Mouse (Mus musculus) neutrophil, adult 5-6 weeks (primary cell): Measurements from ENCODE around the gene Mrpl24. TPM values are rescaled to one million over a fixed set of nuclear protein-coding genes. Genes with fewer than 3 reads are reported as not detected.

Experiments used
- ATAC-seq: fragments of 151-379, 151-347 bp; 2 replicates; pipeline ENCODE4 v1.8.0; 2017; ENCODE audit warnings: mild to moderate bottlenecking, moderate TSS enrichment; ENCODE audit not compliant: insufficient number of reproducible peaks, poor library complexity, low FRiP score, severe bottlenecking; ENCODE audit errors: extremely low read depth
- total RNA-seq: library from RNA; stranded (forward); fragments of 200-1000 nt; gene quantifications from 2 replicates; pipeline ENCODE4 v1.2.3, GENCODE M21; 2017

Mrpl24 gene
- total RNA-seq, 1 experiment from 2014 or later = 144 TPM

DNA sequence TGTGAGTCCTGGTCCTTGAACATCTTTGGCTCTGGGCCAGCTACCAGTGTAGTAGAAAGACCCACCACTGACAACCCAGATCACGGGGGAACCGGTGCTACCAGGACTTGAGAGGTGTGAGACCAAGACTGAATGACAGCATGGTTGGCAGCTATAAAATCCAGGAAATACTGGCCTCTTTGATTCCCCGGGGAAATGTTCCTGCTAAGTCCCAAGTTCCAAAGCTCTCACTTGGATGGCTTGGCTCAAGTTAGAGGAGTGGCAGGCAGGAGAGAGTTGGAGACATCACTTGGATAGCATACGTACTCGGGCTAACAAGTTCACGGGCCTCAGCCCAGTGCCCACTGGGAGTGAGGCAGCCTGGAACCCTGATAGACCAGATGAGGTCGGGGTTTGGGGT, 24.3 kb downstream of the Mrpl24 start:
- ATAC-seq = no peak

DNA sequence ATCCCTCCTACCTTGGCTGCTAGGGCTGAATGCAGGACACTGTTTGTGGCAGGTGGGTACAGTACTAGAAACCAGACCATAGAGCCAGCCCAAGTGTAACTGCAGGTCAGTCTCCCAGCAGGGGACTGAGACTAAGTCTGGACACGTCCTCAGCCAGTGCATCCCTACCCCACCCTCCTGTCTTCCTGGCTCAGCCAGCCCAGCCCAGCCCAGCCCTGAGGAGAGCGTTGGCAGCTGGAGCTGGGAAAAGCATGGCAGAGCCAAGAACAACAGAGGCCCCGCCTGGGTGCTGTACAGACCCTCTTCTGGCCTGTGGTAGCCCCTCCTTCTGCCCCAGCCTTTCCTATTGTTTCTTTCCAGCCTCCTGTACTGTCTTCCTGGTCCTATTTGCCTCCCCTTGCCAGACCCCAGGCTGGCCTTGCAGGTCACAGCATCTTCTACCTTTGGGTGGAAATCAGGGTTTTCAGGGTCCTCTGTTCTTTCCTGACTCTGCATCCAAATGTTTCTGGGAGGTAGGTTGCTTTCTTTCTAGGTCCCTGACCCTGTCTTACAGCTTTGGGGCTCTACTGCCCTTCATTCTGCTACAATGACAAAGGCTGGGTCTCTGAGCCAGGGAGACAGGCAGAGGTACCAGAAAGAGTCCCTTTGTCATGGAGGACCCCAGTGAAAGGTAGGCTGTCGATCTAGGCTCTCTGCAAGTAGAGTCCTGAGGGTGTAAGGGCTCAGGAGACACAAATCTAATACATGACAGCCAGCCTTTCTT, 25.7 kb downstream of the Mrpl24 start:
- no peak for ATAC-seq

DNA sequence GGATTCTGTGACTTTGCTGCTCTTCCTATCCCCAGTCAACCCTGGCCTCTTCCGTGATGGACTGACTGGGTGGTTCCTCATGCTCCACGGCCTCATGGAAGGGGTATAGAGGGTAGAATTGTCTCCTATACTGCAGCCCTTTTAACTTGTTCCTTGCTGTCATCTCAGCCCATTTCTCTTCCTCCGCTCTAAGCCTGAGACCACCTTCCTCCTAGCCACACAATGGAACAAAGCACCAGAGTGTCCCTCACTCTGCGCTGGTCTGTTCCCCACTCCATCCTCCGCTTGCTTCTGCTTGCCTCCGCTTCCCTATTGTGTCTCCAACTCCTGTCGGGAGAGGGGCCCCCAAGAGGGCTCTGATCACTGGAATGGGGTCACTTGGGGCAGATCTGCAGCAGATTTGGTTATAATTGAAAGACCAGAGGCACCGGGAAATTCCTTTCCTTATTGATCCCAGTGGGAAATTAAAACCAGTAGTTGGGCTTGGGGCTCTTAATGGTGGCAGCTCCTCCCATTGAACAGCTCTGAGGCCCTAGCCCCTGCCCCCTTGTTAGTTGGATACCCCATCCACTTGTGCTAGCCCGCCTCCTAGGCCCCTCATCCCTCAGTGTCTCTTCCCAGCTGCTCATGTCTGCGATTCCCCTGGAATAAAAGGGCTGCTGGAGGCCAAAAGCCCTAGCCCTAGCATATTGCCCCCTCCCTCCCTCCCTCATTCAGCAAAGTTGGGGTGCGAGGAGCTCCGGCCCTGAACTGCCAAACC, 26.7 kb downstream of the Mrpl24 start:
- ATAC-seq = no peak

DNA sequence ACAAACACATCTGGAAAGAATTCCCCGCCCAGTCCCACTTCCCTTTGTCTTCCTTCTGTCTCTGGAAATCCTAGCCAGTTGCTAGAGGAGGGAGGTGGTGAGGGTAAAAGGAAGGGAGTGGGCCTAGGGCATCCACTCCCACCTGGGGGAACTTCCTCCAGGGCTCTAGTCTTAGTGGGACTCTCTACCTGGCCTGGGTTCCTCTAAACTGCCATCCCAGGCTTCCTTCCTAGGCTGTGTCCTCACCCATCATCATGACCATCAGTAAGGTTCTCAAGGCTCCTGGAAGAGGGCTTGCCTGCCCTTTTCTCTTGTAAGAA, 27.2 kb downstream of the Mrpl24 start:
- ATAC-seq = no peak

DNA sequence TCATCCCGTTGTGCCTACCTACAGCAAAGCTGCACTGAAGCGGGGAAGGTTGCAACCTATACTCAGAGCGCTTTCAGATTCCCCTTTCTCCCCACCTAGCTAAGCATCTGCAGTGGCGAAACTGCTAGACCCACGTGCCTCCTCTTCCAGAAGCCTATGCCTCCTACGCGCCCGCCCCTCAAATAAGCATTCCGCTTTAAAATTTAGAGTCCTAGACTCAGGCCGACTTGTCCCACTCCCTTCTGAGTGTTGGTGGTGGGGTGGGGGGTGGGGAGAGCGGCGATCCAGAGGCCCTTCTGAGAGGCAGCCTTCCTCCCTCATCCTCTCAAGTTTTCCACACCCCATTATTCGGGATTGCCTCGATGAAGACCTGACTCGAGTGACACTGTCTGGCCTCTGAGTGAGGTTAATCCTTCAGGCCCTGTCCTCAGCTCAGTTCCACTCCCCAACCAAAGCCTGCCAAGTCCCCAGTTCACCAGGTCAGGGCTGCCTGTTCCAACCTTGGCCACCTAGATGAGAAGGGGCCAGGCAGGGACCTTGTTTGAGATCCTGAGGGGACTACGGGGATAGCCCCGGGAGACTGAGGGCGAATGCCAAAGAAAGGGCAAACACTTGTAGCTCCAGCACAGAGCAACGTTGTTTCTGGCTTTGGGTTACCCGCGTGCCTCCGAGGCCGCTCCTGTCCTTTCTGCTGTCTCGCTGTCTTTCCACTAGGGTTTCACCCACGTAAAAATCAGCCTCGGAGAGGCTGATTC, 27.9 kb downstream of the Mrpl24 start:
- ATAC-seq = no peak

DNA sequence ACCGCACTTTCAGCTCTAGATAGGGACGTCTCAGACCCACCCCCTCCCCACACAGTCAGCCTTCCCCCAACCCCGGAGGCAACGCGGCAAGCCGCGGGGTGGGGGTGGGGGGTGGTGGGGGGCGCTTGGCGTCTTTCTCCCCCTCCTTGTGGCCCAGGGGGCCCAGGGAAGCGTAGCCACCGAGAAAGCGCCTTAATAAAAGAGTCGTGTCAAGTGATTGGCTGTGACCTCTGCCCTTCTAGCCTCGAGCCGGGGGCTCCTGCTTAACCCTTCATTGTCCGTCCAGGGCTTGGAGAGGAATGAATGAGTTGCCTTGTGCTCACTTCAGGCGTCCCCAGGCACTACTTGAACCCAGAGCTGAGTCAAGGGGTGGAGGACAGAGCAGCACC, 28.5 kb downstream of the Mrpl24 start:
- ATAC-seq = no peak

DNA sequence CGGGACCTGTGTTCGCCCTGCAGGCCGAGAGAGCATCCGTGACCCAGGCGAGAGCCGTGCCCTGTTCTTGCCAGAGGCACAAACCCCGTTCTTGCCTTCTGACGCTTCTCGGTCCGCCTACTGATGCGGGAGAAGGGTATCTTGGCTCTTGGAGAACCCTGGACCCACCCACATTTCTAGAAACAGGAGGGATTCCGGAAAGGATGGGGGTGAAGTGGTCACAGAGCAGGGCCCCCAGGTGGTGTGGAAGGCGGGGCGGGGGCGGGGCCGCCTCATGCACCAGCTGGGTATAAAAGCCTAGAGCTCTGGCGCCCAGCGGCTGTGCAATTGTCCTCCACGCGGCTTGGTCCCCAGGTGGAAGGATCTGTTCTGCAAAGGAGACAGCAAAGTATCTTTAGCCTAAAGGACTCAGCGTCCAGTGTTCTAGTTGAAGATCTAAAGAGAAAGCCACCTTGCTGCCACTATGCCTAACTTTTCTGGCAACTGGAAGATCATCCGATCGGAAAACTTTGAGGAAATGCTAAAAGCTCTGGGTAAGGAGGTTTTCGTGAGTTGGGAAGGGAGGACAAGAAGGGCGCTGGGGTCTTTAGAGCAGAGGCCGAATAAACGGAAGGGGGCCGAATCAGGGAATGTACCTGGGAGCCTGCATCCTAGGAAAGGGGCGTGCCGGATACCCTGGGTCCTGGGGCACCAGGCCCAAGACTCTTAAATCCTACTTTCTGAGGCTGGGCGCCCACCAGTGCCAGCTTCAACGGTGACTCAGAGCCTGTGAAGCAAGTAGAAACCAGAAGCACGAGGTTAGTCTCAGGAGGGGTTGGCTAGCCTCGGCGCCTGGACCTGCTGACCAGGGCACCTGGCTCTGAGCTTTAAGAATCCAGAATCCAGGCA, 29.3 kb downstream of the Mrpl24 start, which contains the start of gene Crabp2:
Gene Crabp2, plus strand, starts transcription at position 289 of the 888 bp plus-strand sequence.
- ATAC-seq = no peak

DNA sequence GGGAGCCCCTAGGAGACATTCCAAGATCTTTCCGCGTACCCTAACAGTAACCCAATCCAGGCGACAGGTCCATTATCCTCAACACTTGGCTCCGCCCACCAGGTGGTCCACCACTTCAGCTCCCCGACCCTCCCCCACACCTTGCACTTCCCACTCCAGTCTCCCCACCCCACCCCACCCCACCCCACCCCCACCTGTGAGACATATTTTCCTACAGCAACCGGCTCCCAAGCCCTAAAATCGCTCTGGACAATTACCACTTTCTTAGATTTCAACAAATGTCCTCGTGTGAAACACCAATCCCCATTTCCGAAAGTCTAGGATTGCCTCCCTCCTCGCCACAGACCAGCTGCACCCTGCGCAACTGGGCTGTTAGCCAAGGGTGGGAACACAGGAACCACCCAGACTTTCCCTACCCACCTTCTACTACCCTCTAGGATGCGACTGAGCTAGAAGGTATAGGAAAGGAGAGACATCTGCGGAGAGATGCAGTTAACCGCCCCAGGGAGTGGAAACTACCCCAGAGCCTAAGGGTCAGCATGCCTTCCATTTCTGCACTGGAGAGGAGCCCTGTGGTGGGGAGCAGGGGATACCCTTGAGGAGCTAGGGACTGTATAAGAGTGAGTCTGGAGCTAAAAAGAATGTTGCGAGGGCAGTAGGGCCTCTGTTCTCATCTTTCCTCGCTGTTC, 30.1 kb downstream of the Mrpl24 start:
- ATAC-seq = no peak

DNA sequence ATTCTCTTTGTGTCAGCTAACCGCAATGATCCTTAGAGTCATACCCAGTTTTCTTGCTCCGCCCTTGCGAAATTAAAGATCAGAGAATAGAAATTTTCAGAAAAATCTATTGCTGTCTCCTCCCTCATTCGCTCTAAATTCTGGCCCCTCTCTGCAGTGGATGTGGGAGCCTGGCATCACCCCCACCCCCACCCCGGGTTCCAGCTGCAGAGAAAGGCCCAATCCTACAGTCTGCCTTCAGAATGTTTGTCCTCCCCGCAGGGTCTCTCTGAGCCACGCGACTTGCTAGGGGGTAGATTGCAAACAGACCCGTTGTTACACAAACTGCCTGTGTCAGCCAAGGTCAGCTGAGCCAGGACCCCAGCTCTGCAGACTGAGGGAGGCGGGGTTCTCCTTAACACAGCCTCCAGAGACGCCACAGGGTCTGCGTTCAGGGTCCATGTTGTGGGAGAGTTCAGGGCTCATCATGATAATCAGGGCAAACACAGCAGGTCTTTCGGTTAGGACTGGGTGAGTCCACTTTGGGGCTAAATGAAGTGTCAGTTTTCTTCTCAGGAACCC, 30.7 kb downstream of the Mrpl24 start:
- ATAC-seq = no peak

DNA sequence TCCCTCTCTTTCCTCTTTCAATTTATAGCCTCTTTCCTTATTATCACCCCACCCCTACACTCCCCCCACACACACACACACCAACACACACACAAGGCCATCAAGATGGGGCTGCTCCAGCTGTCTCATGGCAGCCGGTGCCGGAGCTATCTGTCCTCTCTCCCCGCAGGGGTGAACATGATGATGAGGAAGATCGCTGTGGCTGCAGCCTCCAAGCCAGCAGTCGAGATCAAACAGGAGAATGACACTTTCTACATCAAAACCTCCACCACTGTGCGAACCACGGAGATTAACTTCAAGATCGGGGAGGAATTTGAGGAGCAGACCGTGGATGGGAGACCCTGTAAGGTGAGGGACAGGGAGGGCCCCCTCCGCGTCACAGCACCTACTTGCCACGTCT, 32.6 kb downstream of the Mrpl24 start:
- no peak for ATAC-seq

DNA sequence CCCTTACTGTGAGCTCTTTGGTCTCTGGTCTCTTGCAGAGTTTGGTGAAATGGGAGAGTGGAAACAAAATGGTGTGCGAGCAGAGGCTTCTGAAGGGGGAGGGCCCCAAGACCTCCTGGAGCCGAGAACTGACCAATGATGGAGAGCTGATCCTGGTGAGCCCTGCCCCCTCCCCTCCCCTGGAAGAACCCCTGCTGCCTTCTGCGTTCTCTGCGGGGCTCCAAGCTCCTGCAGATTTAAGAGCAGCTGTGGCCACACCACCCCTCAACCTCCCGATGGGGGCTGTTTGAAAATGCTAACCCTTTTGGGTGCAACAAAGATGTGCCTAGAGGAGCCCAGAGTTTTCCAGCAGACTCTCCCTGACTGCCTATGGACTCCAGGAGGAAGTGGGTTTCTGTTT, 33.1 kb downstream of the Mrpl24 start:
- no peak for ATAC-seq

DNA sequence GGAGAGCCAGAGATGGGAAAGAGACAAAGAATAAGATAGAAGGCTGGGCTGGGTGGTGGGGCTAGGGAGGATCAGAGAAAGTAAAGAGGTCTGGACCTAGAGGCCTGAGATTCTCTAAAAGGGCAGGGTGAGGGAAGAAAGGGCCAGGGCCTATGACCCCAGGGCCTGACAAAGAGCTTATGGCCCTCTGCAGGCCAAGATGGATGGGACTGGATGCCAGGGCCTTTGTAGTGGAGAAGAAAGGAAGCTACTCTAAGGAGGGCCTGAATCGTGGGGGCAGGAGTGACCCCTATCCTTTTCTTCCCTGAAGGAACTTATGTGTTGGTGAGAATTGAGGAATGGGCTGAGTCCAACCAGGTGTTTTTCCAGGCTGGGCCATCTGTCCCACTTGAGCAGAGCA, 38.8 kb downstream of the Mrpl24 start:
- no peak for ATAC-seq

DNA sequence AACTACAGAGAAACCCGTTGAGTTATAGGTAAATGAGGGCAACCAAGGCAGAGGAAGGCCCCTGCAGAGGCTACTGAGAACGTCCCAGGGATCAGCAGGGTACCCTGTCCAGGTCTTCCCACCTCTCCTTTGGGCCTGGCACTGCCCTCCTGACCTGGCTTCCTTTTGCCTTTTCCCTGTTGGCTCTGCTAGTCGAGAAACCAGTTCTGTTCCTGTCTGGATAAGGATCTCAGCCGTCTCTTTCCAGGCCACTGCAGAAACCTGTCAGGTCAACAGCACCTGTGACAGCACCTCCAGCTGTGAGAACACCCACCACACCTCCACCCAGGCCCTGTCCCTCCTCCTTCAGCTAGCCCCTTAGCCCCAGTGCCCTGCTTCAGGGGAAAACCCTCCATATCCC, 39.2 kb downstream of the Mrpl24 start:
- no peak for ATAC-seq

DNA sequence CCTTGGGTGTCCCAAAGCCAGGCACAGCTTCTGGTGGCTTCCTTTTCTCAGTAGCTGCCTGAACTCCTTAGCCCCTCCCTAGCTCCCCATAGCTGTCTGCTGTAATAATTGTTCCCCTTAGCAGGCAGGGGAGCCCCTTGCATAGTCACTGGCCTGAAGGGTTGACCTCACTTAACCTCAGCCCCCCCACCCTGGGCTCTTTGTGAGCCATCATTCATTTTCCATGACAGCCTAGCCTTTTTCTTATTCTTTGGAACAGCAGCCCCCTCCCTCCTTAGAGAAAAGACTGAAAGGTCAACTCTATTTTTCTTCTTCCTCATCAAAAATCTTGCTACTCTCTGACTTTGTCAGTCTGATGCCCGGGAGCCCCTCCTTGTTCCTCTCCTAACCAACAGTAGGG, 39.7 kb downstream of the Mrpl24 start:
- no peak for ATAC-seq

DNA sequence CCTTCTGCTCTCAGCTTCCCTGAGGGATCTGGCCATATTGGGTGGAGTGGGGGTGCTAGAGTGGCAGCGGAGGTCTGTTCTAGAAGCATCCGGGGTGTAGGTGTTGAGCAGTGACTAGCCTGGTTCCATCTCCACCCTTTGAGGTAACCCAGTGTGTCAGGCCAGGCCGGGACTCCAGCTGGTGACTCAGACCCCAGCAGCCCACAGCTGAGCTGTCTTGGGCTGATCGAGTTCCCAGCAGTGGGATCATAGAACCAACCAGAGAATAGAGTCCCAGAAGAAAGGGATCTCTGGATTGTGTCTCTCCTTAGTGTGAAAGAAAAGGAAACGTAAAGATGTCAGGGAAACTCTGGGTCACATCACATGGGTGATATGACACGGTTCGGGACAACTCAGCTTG, 40.1 kb downstream of the Mrpl24 start:
- ATAC-seq = no peak

DNA sequence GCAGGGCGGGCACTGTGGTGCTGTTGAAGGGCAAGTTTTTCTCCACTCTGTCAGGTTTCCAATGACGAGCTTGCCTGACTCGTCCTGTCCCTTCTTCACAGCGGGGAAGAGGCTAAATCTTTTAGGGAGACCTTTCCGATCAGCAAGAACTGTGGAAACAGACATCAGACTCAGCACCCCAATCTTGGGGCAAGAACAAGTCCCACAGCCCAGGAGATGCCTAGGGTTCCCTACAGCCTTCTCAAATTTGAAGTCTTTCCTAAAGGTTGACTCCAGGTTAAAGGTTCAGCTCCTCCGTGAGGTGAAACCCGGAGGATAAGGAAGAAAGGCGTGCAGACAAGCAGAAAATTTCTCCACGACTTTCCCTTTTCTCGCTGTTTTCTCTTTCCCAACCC, 40.9 kb downstream of the Mrpl24 start:
- no peak for ATAC-seq

DNA sequence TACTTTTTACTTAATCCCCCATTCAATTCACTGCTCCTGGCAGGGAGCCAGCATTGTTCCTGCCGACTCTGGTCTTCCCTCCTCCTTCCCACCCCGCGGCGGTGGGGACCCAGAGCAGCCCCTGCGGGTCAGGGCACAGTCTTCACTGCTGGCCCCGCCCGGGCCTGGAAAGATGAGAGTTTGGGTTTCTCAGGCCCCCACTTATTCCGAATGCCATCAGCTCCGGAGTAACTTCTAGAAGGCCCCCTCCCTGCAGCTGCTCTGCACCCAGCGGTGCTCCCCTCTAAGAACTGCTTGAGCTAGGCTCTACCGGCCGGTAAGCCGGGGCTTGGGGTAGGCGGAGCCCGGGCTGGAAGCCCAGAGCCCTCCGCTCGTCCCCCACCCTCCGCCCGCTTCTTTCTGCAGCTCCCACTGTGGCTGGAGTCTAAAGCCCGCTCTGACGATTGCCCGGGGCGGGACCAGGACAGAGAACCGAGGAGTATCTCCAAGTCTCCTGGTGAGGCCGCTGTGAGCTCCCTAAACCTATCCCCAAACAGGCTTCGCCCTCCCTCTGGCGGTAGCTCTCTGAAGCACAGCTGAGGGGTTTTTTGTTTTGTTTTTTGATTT, 41.4 kb downstream of the Mrpl24 start:
- ATAC-seq = peak; percentile 71
